Mouse (Mus musculus): Measurements from ENCODE around the gene Fancc. TPM values are rescaled to one million over a fixed set of nuclear protein-coding genes. Genes with fewer than 3 reads are reported as not detected.

Gene Fancc
- polyA plus RNA-seq, 1 experiment: 14.7 TPM

- no peak for DNase-seq
- peaks cover 8% of the 10 kb centered on the region; the same call in 1 of the 2 replicates for H3K36me3 ChIP-seq (ENCODE audit: control insufficient read depth, insufficient read depth, low read length)
- H3K27me3 ChIP-seq (ENCODE audit: control insufficient read depth, insufficient read depth, low read length): no peaks in the 10 kb centered on the region
- 91% methylated on average over 8 of the region's 8 CpGs for WGBS
- H3K27ac ChIP-seq (ENCODE audit: control insufficient read depth, insufficient read depth, low read length): no peak overlapping the region
- H3K4me3 ChIP-seq (ENCODE audit: control insufficient read depth, insufficient read depth, low read length): no peak overlapping the region
- H3K4me1 ChIP-seq (replicated peaks; ENCODE audit: control insufficient read depth, insufficient read depth, low read length): peaks cover 24% of the 10 kb centered on the region
- no peak for TF ChIP-seq POLR2A (IDR thresholded peaks at IDR 0.05; ENCODE audit: control insufficient read depth, extremely low read depth, insufficient read depth, low read length, poor library complexity)
- no peak for TF ChIP-seq CTCF (IDR thresholded peaks at IDR 0.05; ENCODE audit: borderline replicate concordance, control insufficient read depth, extremely low read depth, insufficient read depth, low read length, poor library complexity)
Observed at GRCm38 (mm10) chr13:63279807-63280206, 217.3 kb downstream of the Fancc start.

DNA sequence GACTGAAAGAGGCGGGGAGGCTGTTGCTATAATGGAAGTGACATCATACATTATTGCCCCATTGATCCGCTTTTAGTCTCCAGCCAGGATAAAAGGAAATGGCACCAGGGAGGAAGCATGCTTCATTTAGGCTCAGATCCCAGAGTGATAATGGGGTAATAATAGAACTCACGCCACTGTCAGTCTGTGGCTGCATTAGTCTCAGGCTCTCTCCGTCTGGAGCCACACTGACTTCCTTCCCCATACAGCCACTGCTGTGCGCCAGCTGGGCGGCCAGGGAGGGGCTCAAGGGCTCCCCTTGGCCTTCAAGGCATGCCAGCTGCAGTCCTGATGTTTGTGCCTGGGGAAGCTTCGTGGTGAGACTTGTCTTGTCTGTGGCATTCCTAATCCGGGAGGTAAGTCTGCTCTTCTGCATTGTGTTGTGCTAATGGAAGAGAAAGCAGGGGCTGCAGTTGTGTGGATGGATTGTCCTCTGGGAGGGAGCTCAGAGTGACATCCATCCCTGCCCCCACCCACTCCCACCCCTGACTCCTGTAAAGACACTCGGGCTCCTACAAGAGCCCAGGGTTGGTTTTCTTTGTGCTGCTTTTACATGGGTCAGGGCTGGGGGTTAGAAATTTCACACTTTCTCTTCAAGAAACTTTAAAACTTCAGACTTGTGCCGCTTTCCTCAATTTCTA lies 218.1 kb downstream of the Fancc start:
- Histone ChIP-seq H3K4me1 (replicated peaks; ENCODE audit: control insufficient read depth, insufficient read depth, low read length) (peaks cover 23% of the 10 kb centered on the region), H3K4me3 (ENCODE audit: control insufficient read depth, insufficient read depth, low read length) (no peak overlapping the region), H3K27me3 (ENCODE audit: control insufficient read depth, insufficient read depth, low read length) (no peaks in the 10 kb centered on the region), H3K27ac (ENCODE audit: control insufficient read depth, insufficient read depth, low read length) (no peak overlapping the region), H3K36me3 (ENCODE audit: control insufficient read depth, insufficient read depth, low read length) (peaks cover 8% of the 10 kb centered on the region; the same call in 1 of the 2 replicates)
- TF ChIP-seq CTCF (IDR thresholded peaks at IDR 0.05; ENCODE audit: borderline replicate concordance, control insufficient read depth, extremely low read depth, insufficient read depth, low read length, poor library complexity) (no peak), POLR2A (IDR thresholded peaks at IDR 0.05; ENCODE audit: control insufficient read depth, extremely low read depth, insufficient read depth, low read length, poor library complexity) (no peak)
- WGBS: 34% methylated on average over 10 of the region's 10 CpGs
- peak; percentile 35 for DNase-seq

- 87% methylated on average over 5 of the region's 5 CpGs for WGBS
- no peaks in the 10 kb centered on the region for H3K27me3 ChIP-seq (ENCODE audit: control insufficient read depth, insufficient read depth, low read length)
- TF ChIP-seq POLR2A (IDR thresholded peaks at IDR 0.05; ENCODE audit: control insufficient read depth, extremely low read depth, insufficient read depth, low read length, poor library complexity) (no peak), CTCF (IDR thresholded peaks at IDR 0.05; ENCODE audit: borderline replicate concordance, control insufficient read depth, extremely low read depth, insufficient read depth, low read length, poor library complexity) (no peak)
- peaks cover 23% of the 10 kb centered on the region for H3K4me1 ChIP-seq (replicated peaks; ENCODE audit: control insufficient read depth, insufficient read depth, low read length)
- H3K27ac ChIP-seq (ENCODE audit: control insufficient read depth, insufficient read depth, low read length): 0 out of 2 replicates have a peak overlapping the region, but pooled peaks have one; percentile 11
- peaks cover 8% of the 10 kb centered on the region; the same call in 1 of the 2 replicates for H3K36me3 ChIP-seq (ENCODE audit: control insufficient read depth, insufficient read depth, low read length)
- no peak overlapping the region for H3K4me3 ChIP-seq (ENCODE audit: control insufficient read depth, insufficient read depth, low read length)
- no peak for DNase-seq
Observed at GRCm38 (mm10) chr13:63278141-63278631, 218.9 kb downstream of the Fancc start.

- WGBS: 21% methylated on average over 5 of the region's 5 CpGs
- no peak for DNase-seq
- H3K4me3 ChIP-seq (ENCODE audit: control insufficient read depth, insufficient read depth, low read length): no peak overlapping the region
- H3K27me3 ChIP-seq (ENCODE audit: control insufficient read depth, insufficient read depth, low read length): no peaks in the 10 kb centered on the region
- H3K36me3 ChIP-seq (ENCODE audit: control insufficient read depth, insufficient read depth, low read length): peaks cover 4% of the 10 kb centered on the region; the same call in 1 of the 2 replicates
- no peak overlapping the region for H3K27ac ChIP-seq (ENCODE audit: control insufficient read depth, insufficient read depth, low read length)
- peaks cover 22% of the 10 kb centered on the region for H3K4me1 ChIP-seq (replicated peaks; ENCODE audit: control insufficient read depth, insufficient read depth, low read length)
- TF ChIP-seq POLR2A (IDR thresholded peaks at IDR 0.05; ENCODE audit: control insufficient read depth, extremely low read depth, insufficient read depth, low read length, poor library complexity) (no peak), CTCF (IDR thresholded peaks at IDR 0.05; ENCODE audit: borderline replicate concordance, control insufficient read depth, extremely low read depth, insufficient read depth, low read length, poor library complexity) (no peak)
Observed at GRCm38 (mm10) chr13:63277316-63277715, 219.8 kb downstream of the Fancc start.

GRCm38 (mm10) chr13:63276389-63276788 lies 220.7 kb downstream of the Fancc start:
- H3K27me3 ChIP-seq (ENCODE audit: control insufficient read depth, insufficient read depth, low read length): no peaks in the 10 kb centered on the region
- no peak for DNase-seq
- no peak overlapping the region for H3K4me3 ChIP-seq (ENCODE audit: control insufficient read depth, insufficient read depth, low read length)
- 84% methylated on average over 4 of the region's 4 CpGs for WGBS
- H3K27ac ChIP-seq (ENCODE audit: control insufficient read depth, insufficient read depth, low read length): no peak overlapping the region
- TF ChIP-seq POLR2A (IDR thresholded peaks at IDR 0.05; ENCODE audit: control insufficient read depth, extremely low read depth, insufficient read depth, low read length, poor library complexity) (no peak), CTCF (IDR thresholded peaks at IDR 0.05; ENCODE audit: borderline replicate concordance, control insufficient read depth, extremely low read depth, insufficient read depth, low read length, poor library complexity) (no peak)
- H3K4me1 ChIP-seq (replicated peaks; ENCODE audit: control insufficient read depth, insufficient read depth, low read length): peaks cover 22% of the 10 kb centered on the region
- no peaks in the 10 kb centered on the region for H3K36me3 ChIP-seq (ENCODE audit: control insufficient read depth, insufficient read depth, low read length)

- Histone ChIP-seq H3K4me3 (ENCODE audit: control insufficient read depth, insufficient read depth, low read length) (no peak overlapping the region), H3K27me3 (ENCODE audit: control insufficient read depth, insufficient read depth, low read length) (no peaks in the 10 kb centered on the region), H3K36me3 (ENCODE audit: control insufficient read depth, insufficient read depth, low read length) (no peaks in the 10 kb centered on the region), H3K4me1 (replicated peaks; ENCODE audit: control insufficient read depth, insufficient read depth, low read length) (peaks cover 23% of the 10 kb centered on the region), H3K27ac (ENCODE audit: control insufficient read depth, insufficient read depth, low read length) (no peak overlapping the region)
- no peak for DNase-seq
- 93% methylated on average over 10 of the region's 10 CpGs for WGBS
- TF ChIP-seq CTCF (IDR thresholded peaks at IDR 0.05; ENCODE audit: borderline replicate concordance, control insufficient read depth, extremely low read depth, insufficient read depth, low read length, poor library complexity) (no peak), POLR2A (IDR thresholded peaks at IDR 0.05; ENCODE audit: control insufficient read depth, extremely low read depth, insufficient read depth, low read length, poor library complexity) (no peak)
Observed at GRCm38 (mm10) chr13:63274488-63275166, 222.5 kb downstream of the Fancc start.
